Mouse (Mus musculus) neural tube, embryonic 12.5 days (tissue): ENCODE data around the gene Wdfy3. TPM values are rescaled to one million over a fixed set of nuclear protein-coding genes. Genes with fewer than 3 reads are reported as not detected.
"Not testable (repeated sequence)": the region's sequence is repeated elsewhere in the genome, so short reads cannot be mapped to it uniquely, and the experiment has no call there.

Experiments used
- ATAC-seq: fragments of 200-750 bp; cut with Nextera tagmentation; 2 replicates; pipeline ENCODE4 v1.8.0; 2017; ENCODE audit warnings: low read depth, mild to moderate bottlenecking, moderate TSS enrichment, moderate library complexity; ENCODE audit not compliant: low FRiP score
- H3K27ac ChIP-seq: fragments of 300-500 bp; sonication (generic); 2 replicates; pipeline ENCODE4 v1.5.1; 2016
- H3K27me3 ChIP-seq: fragments of 300-500 bp; sonication (generic); replicated peaks from 2 replicates; pipeline ENCODE4 v1.6.1; 2016; ENCODE audit warnings: mild to moderate bottlenecking
- H3K36me3 ChIP-seq: fragments of 300-500 bp; sonication (generic); 2 replicates; pipeline ENCODE4 v1.6.1; 2016; ENCODE audit warnings: mild to moderate bottlenecking
- H3K4me1 ChIP-seq: fragments of 300-500 bp; sonication (generic); 2 replicates; pipeline ENCODE4 v1.6.1; 2016
- H3K4me2 ChIP-seq: fragments of 300-500 bp; sonication (generic); replicated peaks from 2 replicates; pipeline ENCODE4 v1.6.1; 2016; ENCODE audit warnings: mild to moderate bottlenecking
- H3K4me3 ChIP-seq: fragments of 300-500 bp; sonication (generic); 2 replicates; pipeline ENCODE4 v1.5.1; 2016
- H3K9ac ChIP-seq: fragments of 300-500 bp; sonication (generic); 2 replicates; pipeline ENCODE4 v1.6.1; 2016; ENCODE audit warnings: mild to moderate bottlenecking
- H3K9me3 ChIP-seq: fragments of 300-500 bp; sonication (generic); 2 replicates; pipeline ENCODE4 v1.6.1; 2016; ENCODE audit warnings: mild to moderate bottlenecking
- WGBS: fragments of 180-500 bp; shearing (Covaris S2); methylation state at CpG from one replicate; pipeline ENCODE4 v1.1.7; 2016; 5-methylcytosine and 5-hydroxymethylcytosine counted together
- polyA plus RNA-seq: library from polyadenylated mRNA; unstranded; fragments of >200 nt; fragmentation: Nextera tagmentation; extraction: Ambion mirVana; gene quantifications from 2 replicates; pipeline ENCODE4 v1.2.1, GENCODE M21; 2016

The Wdfy3 gene
- polyA plus RNA-seq, 1 experiment from 2014 or later: 36.5 TPM

- Histone ChIP-seq H3K9me3 (no peaks in the 10 kb centered on the region), H3K27ac (no peak overlapping the region), H3K4me1 (no peaks in the 10 kb centered on the region), H3K27me3 (no peaks in the 10 kb centered on the region), H3K4me2 (no peak overlapping the region), H3K9ac (no peak overlapping the region), H3K4me3 (no peak overlapping the region), H3K36me3 (peaks cover 74% of the 10 kb centered on the region)
- no peak for ATAC-seq
- WGBS: 40% methylated on average over 11 of the region's 11 CpGs
Observed at GRCm38 (mm10) chr5:101923710-101924109, 146.0 kb downstream of the Wdfy3 start.

GRCm38 (mm10) chr5:101919559-101919958 lies 150.2 kb downstream of the Wdfy3 start:
- peaks cover 86% of the 10 kb centered on the region for H3K36me3 ChIP-seq
- 96% methylated on average over 5 of the region's 5 CpGs for WGBS
- ATAC-seq: no peak
- no peak overlapping the region for H3K4me3 ChIP-seq
- no peak overlapping the region for H3K27ac ChIP-seq
- no peak overlapping the region for H3K4me2 ChIP-seq
- H3K9me3 ChIP-seq: no peaks in the 10 kb centered on the region
- H3K4me1 ChIP-seq: no peaks in the 10 kb centered on the region
- H3K27me3 ChIP-seq: no peaks in the 10 kb centered on the region
- no peak overlapping the region for H3K9ac ChIP-seq

GRCm38 (mm10) chr5:101909468-101909867 lies 160.3 kb downstream of the Wdfy3 start:
- Histone ChIP-seq H3K27me3 (no peaks in the 10 kb centered on the region), H3K9me3 (no peaks in the 10 kb centered on the region), H3K4me2 (no peak overlapping the region), H3K9ac (no peak overlapping the region), H3K4me1 (no peaks in the 10 kb centered on the region), H3K36me3 (peaks cover 82% of the 10 kb centered on the region), H3K4me3 (no peak overlapping the region), H3K27ac (no peak overlapping the region)
- no peak for ATAC-seq
- WGBS: 95% methylated on average over 10 of the region's 10 CpGs

- no peaks in the 10 kb centered on the region for H3K27me3 ChIP-seq
- 98% methylated on average over 3 of the region's 3 CpGs for WGBS
- H3K4me1 ChIP-seq: no peaks in the 10 kb centered on the region
- H3K4me2 ChIP-seq: no peak overlapping the region
- H3K9ac ChIP-seq: no peak overlapping the region
- no peak overlapping the region for H3K4me3 ChIP-seq
- H3K27ac ChIP-seq: no peak overlapping the region
- peaks cover 90% of the 10 kb centered on the region for H3K36me3 ChIP-seq
- ATAC-seq: no peak
- H3K9me3 ChIP-seq: no peaks in the 10 kb centered on the region
Observed at GRCm38 (mm10) chr5:101905624-101906023, 164.1 kb downstream of the Wdfy3 start.

GRCm38 (mm10) chr5:101904841-101905240 lies 164.9 kb downstream of the Wdfy3 start:
- not testable (repeated sequence) for H3K27me3 ChIP-seq, H3K4me3 ChIP-seq, H3K4me2 ChIP-seq, H3K9ac ChIP-seq, ATAC-seq, H3K27ac ChIP-seq, H3K4me1 ChIP-seq, H3K9me3 ChIP-seq
- 87% methylated on average over 4 of the region's 4 CpGs for WGBS
- H3K36me3 ChIP-seq: peaks cover 91% of the 10 kb centered on the region

GRCm38 (mm10) chr5:101902686-101903085 lies 167.0 kb downstream of the Wdfy3 start:
- Histone ChIP-seq H3K9ac (no peak overlapping the region), H3K27me3 (no peaks in the 10 kb centered on the region), H3K9me3 (no peaks in the 10 kb centered on the region), H3K4me3 (no peak overlapping the region), H3K4me1 (no peaks in the 10 kb centered on the region), H3K4me2 (no peak overlapping the region), H3K36me3 (peaks cover 87% of the 10 kb centered on the region), H3K27ac (no peak overlapping the region)
- WGBS: 84% methylated on average over 1 of the region's 1 CpGs
- no peak for ATAC-seq

GRCm38 (mm10) chr5:101899981-101900380 lies 169.7 kb downstream of the Wdfy3 start:
- WGBS: 98% methylated on average over 15 of the region's 15 CpGs

GRCm38 (mm10) chr5:101896784-101897183 lies 172.9 kb downstream of the Wdfy3 start:
- 96% methylated on average over 11 of the region's 11 CpGs for WGBS

More at GRCm38 (mm10) chr5:101899981-101900380, 169.7 kb downstream of the Wdfy3 start:
- Histone ChIP-seq H3K27me3 (no peaks in the 10 kb centered on the region), H3K4me2 (no peak overlapping the region), H3K4me1 (no peaks in the 10 kb centered on the region), H3K36me3 (peaks cover 81% of the 10 kb centered on the region), H3K4me3 (no peak overlapping the region), H3K9ac (no peak overlapping the region), H3K27ac (no peak overlapping the region), H3K9me3 (no peaks in the 10 kb centered on the region)
- ATAC-seq: no peak

GRCm38 (mm10) chr5:101895717-101896645 lies 173.7 kb downstream of the Wdfy3 start:
- WGBS: 94% methylated on average over 18 of the region's 18 CpGs
- Histone ChIP-seq H3K4me1 (no peaks in the 10 kb centered on the region), H3K4me2 (no peak overlapping the region), H3K27me3 (no peaks in the 10 kb centered on the region), H3K9me3 (no peaks in the 10 kb centered on the region), H3K4me3 (no peak overlapping the region), H3K9ac (no peak overlapping the region), H3K36me3 (peaks cover 81% of the 10 kb centered on the region), H3K27ac (no peak overlapping the region)
- ATAC-seq: no peak

More at GRCm38 (mm10) chr5:101896784-101897183, 172.9 kb downstream of the Wdfy3 start:
- H3K9me3 ChIP-seq: no peaks in the 10 kb centered on the region
- no peak overlapping the region for H3K9ac ChIP-seq
- no peaks in the 10 kb centered on the region for H3K27me3 ChIP-seq
- ATAC-seq: no peak
- no peak overlapping the region for H3K27ac ChIP-seq
- no peaks in the 10 kb centered on the region for H3K4me1 ChIP-seq
- H3K4me3 ChIP-seq: no peak overlapping the region
- H3K4me2 ChIP-seq: no peak overlapping the region
- peaks cover 83% of the 10 kb centered on the region for H3K36me3 ChIP-seq

GRCm38 (mm10) chr5:101895119-101895518 lies 174.6 kb downstream of the Wdfy3 start:
- H3K4me1 ChIP-seq: no peaks in the 10 kb centered on the region
- WGBS: 84% methylated on average over 11 of the region's 11 CpGs
- H3K4me3 ChIP-seq: no peak overlapping the region
- H3K9me3 ChIP-seq: no peaks in the 10 kb centered on the region
- H3K9ac ChIP-seq: no peak overlapping the region
- H3K36me3 ChIP-seq: peaks cover 81% of the 10 kb centered on the region
- no peak for ATAC-seq
- H3K27me3 ChIP-seq: no peaks in the 10 kb centered on the region
- no peak overlapping the region for H3K4me2 ChIP-seq
- H3K27ac ChIP-seq: no peak overlapping the region

- ATAC-seq: peak; percentile 41; the same call in 1 of the 2 replicates
- H3K4me2 ChIP-seq: no peak overlapping the region
- no peaks in the 10 kb centered on the region for H3K27me3 ChIP-seq
- 77% methylated on average over 13 of the region's 13 CpGs for WGBS
- no peak overlapping the region for H3K9ac ChIP-seq
- H3K4me1 ChIP-seq: no peaks in the 10 kb centered on the region
- no peak overlapping the region for H3K4me3 ChIP-seq
- H3K27ac ChIP-seq: no peak overlapping the region
- H3K9me3 ChIP-seq: no peaks in the 10 kb centered on the region
- H3K36me3 ChIP-seq: peaks cover 82% of the 10 kb centered on the region
Observed at GRCm38 (mm10) chr5:101893820-101894515, 175.8 kb downstream of the Wdfy3 start.

GRCm38 (mm10) chr5:101891694-101892416 lies 177.9 kb downstream of the Wdfy3 start:
- Histone ChIP-seq H3K4me2 (no peak overlapping the region), H3K27me3 (no peaks in the 10 kb centered on the region), H3K9ac (no peak overlapping the region), H3K36me3 (peaks cover 93% of the 10 kb centered on the region), H3K9me3 (no peaks in the 10 kb centered on the region), H3K27ac (no peak overlapping the region), H3K4me1 (no peaks in the 10 kb centered on the region), H3K4me3 (no peak overlapping the region)
- no peak for ATAC-seq
- 96% methylated on average over 6 of the region's 6 CpGs for WGBS
